Mouse (Mus musculus): ENCODE measurements around the gene Tcp11l1.

DNA sequence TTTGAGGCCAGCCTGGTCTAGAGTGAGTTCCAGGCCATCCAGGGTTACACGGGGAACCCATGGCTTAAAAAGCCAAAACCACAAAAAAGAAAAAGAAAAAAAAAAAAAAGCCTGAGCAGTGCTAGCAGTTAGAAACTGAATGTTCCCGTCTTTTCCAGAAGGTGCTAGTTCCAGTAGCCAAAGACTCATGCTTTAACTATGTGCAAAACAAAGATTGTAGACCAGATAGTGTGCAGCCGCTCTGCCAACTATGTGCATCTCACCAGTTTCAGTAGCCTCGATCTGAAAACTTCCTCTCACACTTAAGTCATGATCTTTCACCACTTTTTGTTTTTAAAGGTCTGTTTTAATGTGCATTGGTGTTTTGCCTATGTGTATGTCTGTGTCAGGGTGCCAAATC, 5.9 kb upstream of the Tcp11l1 start:
- TF ChIP-seq CTCF (IDR thresholded peaks at IDR 0.05; ENCODE audit: low read depth) (no peak), EP300 (optimal IDR thresholded peaks at IDR 0.05) (no peak)

Measured in stomach, postnatal 0 days (tissue).